Mouse (Mus musculus) brown adipose tissue, adult 24 weeks (tissue): Measurements from ENCODE around the gene Pcdh11x. TPM values are rescaled to one million over a fixed set of nuclear protein-coding genes. Genes with fewer than 3 reads are reported as not detected.
A peak's percentile ranks its signal among the peaks of the same experiment; 100 is the strongest.
"Not testable (repeated sequence)": the region's sequence is repeated elsewhere in the genome, so short reads cannot be mapped to it uniquely, and the experiment has no call there.

Experiments
- H3K27ac ChIP-seq: fragments of 200-500 bp; replicated peaks from 2 replicates; pipeline ENCODE4 v1.5.1; 2012; ENCODE audit warnings: low read depth, mild to moderate bottlenecking, low read length
- H3K4me1 ChIP-seq: fragments of 200-500 bp; 2 replicates; pipeline ENCODE4 v1.6.1; 2012; ENCODE audit warnings: low read length, mixed read lengths; ENCODE audit not compliant: control insufficient read depth, insufficient read depth, insufficient read length
- H3K4me3 ChIP-seq: fragments of 200-500 bp; 2 replicates; pipeline ENCODE4 v1.5.1; 2012; ENCODE audit warnings: low read depth, mild to moderate bottlenecking, low read length, moderate library complexity; ENCODE audit not compliant: insufficient read depth
- polyA plus RNA-seq: library from polyadenylated mRNA; stranded (reverse); fragments of >200 nt; gene quantifications from 2 replicates; pipeline ENCODE4 v1.2.4, GENCODE M21; 2012; ENCODE audit not compliant: missing spikeins, insufficient read depth, insufficient read length

Gene Pcdh11x
- polyA plus RNA-seq, result 0.71 TPM in 1 of 2 replicates, not detected in the other

DNA sequence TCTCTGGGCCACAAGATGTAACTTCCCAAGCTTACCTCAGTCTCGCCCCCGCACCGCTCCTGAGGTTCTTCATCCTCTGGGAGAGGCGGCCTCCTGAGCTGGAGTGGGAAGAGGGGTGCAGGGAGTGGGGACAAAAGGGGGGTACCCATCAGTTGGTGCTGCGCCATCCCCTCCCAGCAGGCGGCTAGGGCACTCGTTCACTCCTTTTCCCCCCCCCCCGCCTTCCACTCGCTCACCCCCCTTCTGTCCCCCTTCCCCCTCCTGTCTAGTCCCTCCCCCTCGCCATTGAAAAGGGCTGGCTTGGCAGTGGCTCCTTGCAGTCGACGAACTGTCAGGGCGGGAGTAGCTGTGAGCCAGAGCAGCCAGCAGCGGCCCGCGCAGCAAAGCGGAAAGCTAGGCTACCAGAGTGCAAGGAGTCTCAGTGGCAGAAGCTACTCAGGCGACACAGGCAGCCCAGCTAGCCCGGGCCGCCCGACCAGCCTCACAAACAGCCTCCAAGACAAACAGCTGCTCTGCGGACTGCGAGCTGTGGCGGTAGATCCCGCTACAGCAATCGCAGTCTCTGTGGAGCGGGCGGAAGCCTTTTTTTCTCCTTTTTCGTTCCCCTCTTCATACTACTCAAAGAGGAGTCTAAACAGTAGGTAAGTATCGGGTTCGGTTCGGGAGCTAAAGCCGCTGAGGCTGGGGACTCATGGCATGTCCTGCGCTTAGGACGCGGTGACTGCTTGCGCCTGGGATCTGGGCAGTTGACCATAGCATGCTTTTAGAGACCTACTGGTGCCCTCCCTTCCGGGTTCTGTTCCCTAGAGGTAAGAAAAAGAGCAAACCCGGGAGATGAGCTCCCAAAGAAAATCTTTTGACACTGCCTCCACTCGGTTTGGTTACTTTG lies at the start of gene Pcdh11x:
Pcdh11x (plus strand) TSS at position 249 of the 889 bp plus-strand sequence.
- Histone ChIP-seq H3K27ac (no peak within 1 kb of the TSS), H3K4me3 (peak within 1 kb of the TSS; percentile 33), H3K4me1 (no peaks in the 10 kb centered on the region)

DNA sequence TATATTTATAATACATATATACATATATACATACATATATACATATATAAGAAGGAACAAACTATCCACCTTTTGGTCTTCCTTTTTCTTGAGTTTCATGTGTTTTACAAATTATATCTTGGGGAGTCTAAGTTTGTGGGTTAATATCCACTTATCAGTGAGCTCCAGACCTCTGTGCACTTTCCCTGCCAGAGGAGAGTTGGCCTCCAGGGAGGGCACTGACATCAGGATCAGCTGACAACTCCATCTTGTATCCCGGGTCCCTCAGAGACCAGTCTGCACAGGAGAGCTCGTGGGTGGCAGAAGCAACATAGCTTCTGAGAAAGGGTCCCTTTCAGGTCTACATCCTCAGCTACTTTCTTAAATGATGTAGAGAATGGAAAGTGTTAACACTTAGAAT lies 30.0 kb upstream of the Pcdh11x start:
- no peak overlapping the region for H3K4me3 ChIP-seq
- no peak overlapping the region for H3K27ac ChIP-seq
- H3K4me1 ChIP-seq, result no peaks in the 10 kb centered on the region

DNA sequence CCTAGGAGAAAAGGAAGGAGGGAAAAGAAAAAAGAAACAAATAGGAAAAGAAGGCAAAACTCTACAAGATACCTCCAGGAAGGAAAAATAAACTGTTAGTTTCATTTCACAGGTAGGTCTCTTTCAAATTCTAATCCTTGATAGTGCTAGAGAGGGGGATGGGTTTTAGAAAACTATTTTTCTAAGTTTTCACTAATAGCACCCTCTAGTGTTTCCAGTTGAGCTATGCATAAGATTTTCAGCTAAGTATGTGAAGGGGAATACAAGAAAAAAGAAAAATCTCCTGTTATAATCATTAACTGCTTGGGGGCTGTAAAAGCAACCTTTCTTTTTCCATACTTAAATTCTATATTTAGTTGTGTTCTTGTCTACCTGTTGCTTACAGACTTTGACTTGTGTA lies 4.5 kb upstream of the Pcdh11x start:
- Histone ChIP-seq H3K4me1 (no peaks in the 10 kb centered on the region), H3K27ac (no peak overlapping the region), H3K4me3 (no peak overlapping the region)

DNA sequence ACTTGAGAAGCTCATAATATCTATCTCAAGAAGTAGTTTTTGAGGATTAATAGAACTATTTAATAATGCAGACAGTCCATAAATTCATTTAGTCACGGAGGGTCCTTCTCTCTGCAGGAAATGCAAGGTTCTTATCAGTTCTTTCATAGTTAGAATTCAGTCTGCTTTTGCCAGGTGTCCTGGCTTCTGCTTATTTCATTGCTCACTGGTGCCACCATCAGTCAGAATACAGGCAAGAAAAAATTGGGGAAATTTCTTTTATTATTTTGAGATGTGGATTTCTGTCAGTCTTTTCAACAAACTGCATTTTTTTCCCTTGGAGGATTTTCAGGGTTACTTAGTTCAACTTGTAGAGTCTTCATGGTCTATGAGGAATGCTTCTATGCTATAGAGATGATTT lies 2.6 kb upstream of the Pcdh11x start:
- H3K4me1 ChIP-seq, result no peaks in the 10 kb centered on the region
- no peak overlapping the region for H3K4me3 ChIP-seq
- no peak overlapping the region for H3K27ac ChIP-seq

DNA sequence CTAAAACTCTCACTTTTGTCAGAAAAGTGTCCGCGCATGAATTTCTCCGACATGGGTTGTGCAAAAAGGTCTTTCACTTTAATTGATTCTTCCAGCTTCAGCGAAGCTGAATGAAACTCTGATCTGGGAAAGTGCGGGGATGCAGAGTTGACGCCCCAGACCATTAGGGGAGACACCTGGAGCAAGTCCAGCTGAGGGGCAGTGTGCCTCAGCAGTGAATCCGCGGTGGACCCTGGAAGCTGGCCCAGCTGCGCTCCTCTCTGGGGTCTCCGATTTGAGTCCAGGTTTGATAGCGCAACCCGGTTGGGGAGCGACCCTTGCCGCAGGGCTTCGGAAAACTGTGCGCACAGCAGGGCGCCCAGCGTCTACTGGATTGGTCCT lies 831 bp downstream of the Pcdh11x start:
- no peaks in the 10 kb centered on the region for H3K4me1 ChIP-seq
- peak overlapping the region; percentile 33; the same call in 1 of the 2 replicates for H3K4me3 ChIP-seq
- no peak overlapping the region for H3K27ac ChIP-seq

DNA sequence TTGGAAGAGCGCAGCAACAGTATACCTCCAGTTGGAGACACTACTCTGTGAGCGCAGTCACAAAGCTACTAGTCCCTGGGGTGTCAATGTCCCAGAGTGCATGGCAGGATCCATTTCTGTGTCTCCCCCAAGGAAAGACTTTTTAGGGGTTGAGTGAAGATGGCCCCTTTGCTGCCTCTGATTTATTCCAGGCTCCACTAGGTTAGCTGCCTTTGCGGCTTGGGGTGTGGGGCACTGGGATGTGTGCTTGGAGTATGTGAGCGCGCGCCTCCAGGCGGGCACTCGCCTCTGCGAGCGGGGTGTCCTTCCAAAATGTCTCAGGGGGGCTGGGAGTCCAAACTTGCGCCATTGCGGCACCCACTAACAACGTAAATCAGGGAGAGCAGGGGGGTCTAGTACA lies 1.6 kb downstream of the Pcdh11x start:
- no peak overlapping the region for H3K4me3 ChIP-seq

DNA sequence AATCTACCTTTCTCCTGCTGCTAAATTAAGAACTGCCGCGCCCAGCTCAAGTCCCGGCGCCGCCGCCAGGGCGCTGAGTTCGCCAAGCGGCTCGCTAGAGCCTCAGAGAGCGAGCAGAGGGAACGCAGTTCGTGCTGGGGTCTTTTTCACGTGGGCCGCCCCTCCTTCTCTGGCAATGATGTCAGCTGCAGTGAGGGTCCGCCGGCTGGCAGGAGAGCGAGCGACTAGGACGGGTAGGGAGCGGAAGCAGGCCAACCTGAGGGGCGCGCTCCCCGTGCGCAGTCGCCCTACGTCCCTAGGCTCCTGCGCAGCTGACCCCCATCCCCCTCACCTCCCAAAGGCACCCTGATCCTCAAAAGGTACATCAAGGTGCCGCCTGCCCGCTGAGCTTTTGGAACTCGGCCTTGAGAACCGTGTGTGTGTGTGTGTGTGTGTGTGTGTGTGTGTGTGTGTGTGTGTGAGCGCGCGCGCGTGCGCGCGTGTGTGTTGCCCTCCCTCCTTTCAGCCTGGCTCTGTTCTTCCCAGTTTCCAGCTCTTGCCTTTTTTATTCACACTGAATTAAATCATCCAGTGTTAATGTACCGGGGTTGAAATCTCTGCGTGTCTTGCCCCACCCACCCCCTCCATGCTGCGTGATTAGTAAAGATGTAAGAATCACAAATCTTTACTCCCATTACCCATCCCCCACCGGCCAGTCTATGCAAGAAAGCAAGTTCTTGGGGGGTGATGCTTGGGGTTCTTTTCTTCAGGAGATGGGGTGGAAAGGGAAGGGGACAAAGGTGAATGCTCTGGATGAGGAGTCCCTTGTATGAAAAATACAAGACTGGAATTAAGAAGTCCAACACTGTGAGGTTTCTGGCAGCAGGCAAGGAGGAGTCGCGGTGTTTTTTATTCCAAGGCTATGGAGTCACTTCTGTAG lies 3.0 kb downstream of the Pcdh11x start:
- Histone ChIP-seq H3K27ac (no peak overlapping the region), H3K4me3 (peak overlapping the region; percentile 33), H3K4me1 (no peaks in the 10 kb centered on the region)

More for the DNA sequence above, 1.6 kb downstream of the Pcdh11x start:
- Histone ChIP-seq H3K27ac (no peak overlapping the region), H3K4me1 (no peaks in the 10 kb centered on the region)

DNA sequence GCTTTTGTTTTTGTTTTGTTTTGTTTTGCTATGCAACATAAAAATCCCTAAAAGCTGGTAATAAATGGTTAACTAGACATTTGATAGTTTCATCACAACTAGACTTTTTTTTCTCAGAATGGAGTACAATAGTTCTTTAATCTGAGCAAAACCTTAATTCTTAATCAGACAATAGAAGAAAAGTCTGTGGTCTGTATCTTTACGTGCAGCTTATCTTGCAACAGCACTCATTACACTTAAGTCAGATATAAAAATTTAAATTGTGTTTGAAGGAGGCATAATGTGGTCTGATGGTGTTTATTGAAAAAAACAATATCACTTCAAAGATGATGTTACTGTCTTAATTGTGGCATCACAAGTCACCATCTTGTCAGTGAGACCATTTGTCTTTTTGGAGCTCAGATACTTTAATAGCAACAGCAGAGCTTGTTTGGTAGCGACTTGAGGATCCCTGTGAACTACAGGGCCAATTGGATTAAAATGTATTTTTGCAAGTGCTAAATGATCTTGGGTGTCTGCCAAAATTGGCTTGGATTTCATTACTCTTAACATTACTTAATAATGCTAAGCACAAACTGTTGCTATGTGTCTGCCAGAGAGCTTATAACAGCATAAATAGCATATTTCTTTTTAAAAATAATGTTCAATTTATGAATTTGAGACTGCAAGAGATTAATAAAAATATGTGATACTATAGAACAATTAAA lies 11.6 kb downstream of the Pcdh11x start:
- Histone ChIP-seq H3K27ac (no peak overlapping the region), H3K4me1 (no peaks in the 10 kb centered on the region), H3K4me3 (no peak overlapping the region)

DNA sequence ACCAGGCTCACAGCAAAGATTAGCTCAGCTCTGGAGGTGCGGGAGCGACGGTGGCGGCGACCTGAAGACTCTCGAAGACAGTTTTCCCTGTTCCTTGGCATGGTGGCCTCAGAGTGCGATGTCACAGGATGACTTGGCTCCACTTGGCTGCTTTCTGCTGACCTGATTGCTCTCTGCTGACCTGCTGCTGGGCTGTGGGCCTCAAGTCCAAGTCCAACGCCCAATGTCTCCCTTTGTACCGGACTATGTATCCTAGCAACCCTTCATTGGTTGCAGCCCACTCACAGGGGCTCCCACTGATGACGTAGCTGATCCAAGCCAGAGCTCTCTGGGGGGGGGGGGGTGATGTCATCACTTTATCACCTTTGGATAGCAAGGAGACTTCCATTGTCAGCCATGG lies 22.9 kb downstream of the Pcdh11x start, which contains the start of gene H2afb3:
H2afb3 (minus strand) TSS at position 101 of the 400 bp plus-strand sequence.
- H3K27ac ChIP-seq, H3K4me1 ChIP-seq, H3K4me3 ChIP-seq: not testable (repeated sequence)

DNA sequence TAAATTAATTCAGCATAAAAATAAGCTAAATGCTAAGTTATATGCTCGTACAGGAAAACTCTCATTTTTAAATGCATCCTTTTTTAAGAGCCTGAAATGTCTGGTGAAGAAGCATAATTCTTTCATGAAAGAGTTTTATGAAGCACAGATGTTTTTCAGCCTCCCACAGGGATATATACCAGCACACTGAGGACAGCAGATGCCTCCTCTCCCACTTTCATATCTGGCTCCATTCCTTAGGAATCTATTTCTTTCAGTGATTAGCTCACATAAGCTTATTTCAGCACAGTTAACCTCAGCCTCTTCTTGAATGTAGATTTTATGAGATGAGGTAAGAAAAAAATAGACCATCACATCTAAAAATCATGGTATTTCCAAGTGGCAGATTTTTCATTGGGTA lies 176.2 kb downstream of the Pcdh11x start:
- Histone ChIP-seq H3K4me1 (no peaks in the 10 kb centered on the region), H3K27ac (no peak overlapping the region), H3K4me3 (no peak overlapping the region)

DNA sequence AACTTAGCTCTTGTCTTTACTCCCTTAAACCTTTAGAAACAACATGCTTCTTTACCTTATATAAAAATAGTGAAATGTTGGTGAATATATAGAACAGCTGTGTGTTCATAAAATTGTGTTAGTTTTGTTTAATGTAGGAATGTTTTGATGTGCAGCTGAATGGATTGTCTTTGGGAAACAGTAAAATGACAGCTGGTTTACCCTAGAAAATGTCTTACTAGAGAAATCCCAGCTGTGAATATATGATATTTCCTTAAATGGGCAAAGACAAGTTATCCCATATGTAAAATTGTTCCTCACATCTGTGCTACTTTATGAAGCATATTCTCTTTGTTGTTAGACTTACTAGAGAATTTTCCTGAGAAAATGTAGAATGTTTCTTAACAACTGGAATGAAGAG lies 196.4 kb downstream of the Pcdh11x start:
- Histone ChIP-seq H3K27ac (no peak overlapping the region), H3K4me3 (no peak overlapping the region), H3K4me1 (no peaks in the 10 kb centered on the region)

DNA sequence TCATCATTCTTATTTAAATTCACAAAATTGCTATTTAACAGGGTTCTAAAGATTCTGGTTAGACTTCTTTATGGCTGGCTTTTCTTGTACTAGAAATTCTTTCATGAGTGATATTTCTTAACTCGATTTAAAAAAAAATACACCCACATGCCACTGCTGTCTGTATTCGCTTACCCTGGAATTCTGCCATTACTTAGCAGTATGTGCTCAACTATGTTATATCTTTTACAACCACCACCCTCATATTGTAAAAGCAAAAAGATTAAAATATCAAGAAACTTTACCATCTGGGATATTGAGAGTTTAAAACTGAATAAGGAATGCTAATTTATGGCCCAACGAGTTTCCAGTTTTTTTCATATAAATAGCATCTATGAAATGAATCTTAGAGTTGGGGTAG lies 234.9 kb downstream of the Pcdh11x start:
- Histone ChIP-seq H3K4me3 (no peak overlapping the region), H3K27ac (no peak overlapping the region), H3K4me1 (no peaks in the 10 kb centered on the region)

DNA sequence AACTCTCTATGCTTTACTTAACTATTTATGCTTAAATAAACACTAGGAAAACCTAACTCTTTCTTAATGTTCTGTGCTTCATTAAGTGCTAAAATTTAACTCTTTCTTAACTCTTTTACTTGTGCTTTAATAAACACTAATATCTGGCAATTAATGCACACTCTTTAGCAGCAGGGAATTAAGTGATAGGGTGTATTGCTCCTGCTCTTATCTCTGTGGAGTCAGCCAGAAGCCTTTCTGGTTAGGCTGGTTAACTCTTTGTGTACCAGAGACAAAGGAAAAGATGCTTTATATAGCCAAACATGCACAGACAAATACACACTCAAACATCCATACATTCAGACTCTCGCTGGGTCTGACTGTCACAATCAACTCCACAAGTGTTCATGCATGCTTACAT lies 309.2 kb downstream of the Pcdh11x start:
- no peaks in the 10 kb centered on the region for H3K4me1 ChIP-seq
- H3K4me3 ChIP-seq, result no peak overlapping the region
- no peak overlapping the region for H3K27ac ChIP-seq

DNA sequence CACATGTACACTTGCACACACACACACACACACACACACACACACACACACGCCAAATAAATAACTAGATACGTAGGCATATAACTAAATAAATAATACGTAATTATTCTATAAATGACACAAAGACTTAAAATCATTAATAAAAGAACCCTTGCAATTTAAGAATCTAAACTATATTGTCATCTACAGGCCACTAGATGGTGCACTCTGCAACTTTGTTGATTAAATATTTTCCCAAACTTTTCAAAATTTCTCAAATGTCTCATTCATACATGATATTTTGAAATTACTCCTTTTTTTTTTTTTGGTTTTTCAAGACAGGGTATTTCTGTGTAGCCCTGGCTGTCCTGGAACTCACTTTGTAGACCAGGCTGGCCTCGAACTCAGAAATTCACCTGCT lies 328.4 kb downstream of the Pcdh11x start:
- Histone ChIP-seq H3K4me3 (no peak overlapping the region), H3K27ac (no peak overlapping the region), H3K4me1 (no peaks in the 10 kb centered on the region)

DNA sequence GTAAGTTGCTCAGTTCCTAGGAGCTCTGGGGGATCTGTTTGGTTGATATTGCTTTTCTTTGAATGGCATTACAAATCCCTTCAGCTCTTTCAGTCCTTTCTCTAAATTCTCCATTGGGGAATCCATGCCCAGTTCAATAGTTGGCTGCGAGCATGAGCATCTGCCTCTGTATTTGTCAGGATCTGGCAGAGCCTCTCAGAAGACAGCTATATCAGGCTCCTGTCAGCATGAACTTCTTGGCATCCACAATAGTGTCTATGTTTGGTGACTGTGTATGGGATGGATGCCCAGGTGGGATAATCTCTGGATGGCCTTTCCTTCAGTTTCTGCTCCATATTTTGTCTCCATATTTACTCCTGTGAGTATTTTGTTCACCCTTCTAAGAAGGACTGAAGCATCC lies 380.2 kb downstream of the Pcdh11x start:
- not testable (repeated sequence) for H3K4me1 ChIP-seq, H3K4me3 ChIP-seq, H3K27ac ChIP-seq
